In the genomic region with DNA sequence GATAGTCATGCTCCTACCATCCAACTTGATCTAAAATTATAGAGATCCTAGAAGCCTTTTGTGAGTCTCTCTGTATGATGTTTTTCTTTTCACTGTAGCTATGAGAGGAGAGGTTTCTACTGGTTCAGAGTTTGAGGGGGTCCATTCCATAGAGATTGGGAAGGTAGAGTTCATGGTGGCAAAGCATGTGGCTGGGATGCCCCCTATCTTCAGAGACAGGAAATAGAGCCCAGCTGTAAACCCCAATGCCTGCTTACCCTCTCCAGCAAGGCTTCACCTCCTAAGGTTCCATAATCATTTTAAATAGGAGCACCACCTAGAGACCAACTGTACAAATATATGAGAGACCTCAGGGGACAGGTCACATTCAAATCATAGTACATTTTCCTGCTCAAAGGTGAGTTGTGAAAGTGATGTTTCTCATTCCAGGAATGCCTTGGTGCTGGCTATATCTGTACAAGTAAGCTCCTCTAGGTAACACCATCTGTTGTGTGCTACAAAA, we compare ENCODE assay signal across 30 mouse cellular contexts. TPM values are rescaled to one million over a fixed set of nuclear protein-coding genes. Genes with fewer than 3 reads are reported as not detected.
A peak's percentile ranks its signal among the peaks of the same experiment; 100 is the strongest.
DNase-seq lines count a peak whose midpoint lies in the region; ATAC-seq and TF ChIP-seq lines count a peak whose summit lies in the region.
"Had no signal": no experiment of that assay in that cellular context is flagged by ENCODE, and none has a peak within 500 bp of the region (broad histone marks: within the 10 kb centered on the region; RNA-seq: fewer than 3 reads in every experiment).

No protein-coding gene starts in this region.

- no peak overlapping the region for H3K4me2 ChIP-seq in intestine, postnatal 0 days (replicated peaks; ENCODE audit: low read depth)
- no peak overlapping the region for H3K4me2 ChIP-seq in intestine, embryonic 16.5 days (ENCODE audit: low read depth, low read length)
- H3K4me2 ChIP-seq in liver, postnatal 0 days (ENCODE audit: low read depth, low read length) = no peak overlapping the region
- H3K4me2 ChIP-seq: embryonic facial prominence, embryonic 13.5 days; heart, embryonic 11.5 days; hindbrain, embryonic 13.5 days; limb, embryonic 13.5 days; neural tube, embryonic 15.5 days had no signal

- no peak for TF ChIP-seq POLR2A in liver, adult 2 months (IDR thresholded peaks at IDR 0.05; ENCODE audit: extremely low read depth, insufficient read depth, low read length)

- TF ChIP-seq CTCF in intestine, postnatal 0 days (IDR thresholded peaks at IDR 0.05; ENCODE audit: low read depth) = peak; percentile 59
- peak; percentile 38 for TF ChIP-seq CTCF in liver, adult 2 months (IDR thresholded peaks at IDR 0.05; ENCODE audit: low read depth, low read length)
- TF ChIP-seq CTCF in Patski (IDR thresholded peaks at IDR 0.05) = peak; percentile 34
- peak; percentile 51 for TF ChIP-seq CTCF in liver, postnatal 0 days (IDR thresholded peaks at IDR 0.05; ENCODE audit: low read depth)

- H3K4me1 ChIP-seq in intestine, postnatal 0 days (replicated peaks; ENCODE audit: control insufficient read depth, insufficient read depth, low read length) = no peaks in the 10 kb centered on the region
- no peaks in the 10 kb centered on the region for H3K4me1 ChIP-seq in intestine, embryonic 16.5 days (ENCODE audit: control insufficient read depth, insufficient read depth, low read length)
- 0 out of 2 replicates have a peak, but pooled peaks cover 1% of the 10 kb centered on the region for H3K4me1 ChIP-seq in liver, adult 2 months (ENCODE audit: control insufficient read depth, insufficient read depth, low read length)
- peaks cover 8% of the 10 kb centered on the region for H3K4me1 ChIP-seq in liver, postnatal 0 days (ENCODE audit: insufficient read depth)
- H3K4me1 ChIP-seq: embryonic facial prominence, embryonic 13.5 days; hindbrain, embryonic 13.5 days; limb, embryonic 13.5 days; neural tube, embryonic 15.5 days had no signal

- no peak for ATAC-seq in intestine, postnatal 0 days
- ATAC-seq in intestine, embryonic 16.5 days = no peak
- ATAC-seq in Patski = no peak
- ATAC-seq in liver, postnatal 0 days = no peak
- no peak for ATAC-seq in monocyte, adult 5-6 weeks (replicated peaks; ENCODE audit: insufficient number of reproducible peaks, low FRiP score, low TSS enrichment, poor library complexity, severe bottlenecking)
- ATAC-seq: CD4-positive, CD25-positive, alpha-beta regulatory T cell, adult 4 months; forebrain, embryonic 16.5 days had no signal

- POLR2A ChIA-PET in Patski (lab: Charles Lee) = interaction anchor here (0.6 kb wide), 1 partner anchor 1001 kb away, joined by 4 read pairs; no protein-coding TSS in a partner anchor

- no peaks in the 10 kb centered on the region for H3K79me2 ChIP-seq in liver, adult 2 months (ENCODE audit: control insufficient read depth, insufficient read depth, low read length)

- no peak overlapping the region for H3K9ac ChIP-seq in intestine, postnatal 0 days (ENCODE audit: low read depth, low read length)
- H3K9ac ChIP-seq in intestine, embryonic 16.5 days (ENCODE audit: low read depth, low read length) = no peak overlapping the region
- no peak overlapping the region for H3K9ac ChIP-seq in liver, adult 2 months (ENCODE audit: low read depth, low read length)
- no peak overlapping the region for H3K9ac ChIP-seq in liver, postnatal 0 days (replicated peaks)
- H3K9ac ChIP-seq: embryonic facial prominence, embryonic 13.5 days; hindbrain, embryonic 13.5 days; limb, embryonic 13.5 days; neural tube, embryonic 15.5 days had no signal

- no peak for TF ChIP-seq EP300 in liver, postnatal 0 days (IDR thresholded peaks at IDR 0.05; ENCODE audit: low read depth)

- DNase-seq in liver, adult 2 months (ENCODE audit: extremely low read depth, low read depth, low spot score) = peak; percentile 15
- no peak for DNase-seq in liver
- DNase-seq in Patski (ENCODE audit: low read depth, low spot score) = no peak
- DNase-seq in liver, postnatal 0 days = no peak
- no peak for DNase-seq in spleen, postnatal 10 days (ENCODE audit: low spot score in 2 of 2)
- DNase-seq: adrenal gland, postnatal 10 days; cerebellum, adult 11 months; cerebellum, adult 9-10 months; cerebellum, postnatal 36 days; gastrocnemius, postnatal 14 days; heart, adult 11 months; heart, postnatal 4 days; kidney, adult 11 months; kidney, postnatal 10 days; midbrain, embryonic 14.5 days; right cerebral cortex, adult 18-20 months; spleen, adult 18-20 months; thymus, postnatal 4 days had no signal

- no peaks in the 10 kb centered on the region for H3K36me3 ChIP-seq in intestine, postnatal 0 days (ENCODE audit: control insufficient read depth, insufficient read depth)
- H3K36me3 ChIP-seq in intestine, embryonic 16.5 days (ENCODE audit: control insufficient read depth, insufficient read depth, low read length) = no peaks in the 10 kb centered on the region
- no peaks in the 10 kb centered on the region for H3K36me3 ChIP-seq in liver, adult 2 months (ENCODE audit: control insufficient read depth, insufficient read depth, low read length)
- no peaks in the 10 kb centered on the region for H3K36me3 ChIP-seq in liver, postnatal 0 days (replicated peaks; ENCODE audit: insufficient read depth, low read length)
- H3K36me3 ChIP-seq: embryonic facial prominence, embryonic 13.5 days; forebrain, embryonic 10.5 days; hindbrain, embryonic 13.5 days; limb, embryonic 13.5 days; neural tube, embryonic 15.5 days had no signal

- H3K27ac ChIP-seq in intestine, postnatal 0 days (ENCODE audit: low read depth, low read length) = no peak overlapping the region
- no peak overlapping the region for H3K27ac ChIP-seq in intestine, embryonic 16.5 days (ENCODE audit: low read length)
- no peak overlapping the region for H3K27ac ChIP-seq in liver, adult 2 months (replicated peaks; ENCODE audit: insufficient read depth, low read depth, low read length)
- no peak overlapping the region for H3K27ac ChIP-seq in liver, postnatal 0 days (ENCODE audit: low read depth)
- H3K27ac ChIP-seq: embryonic facial prominence, embryonic 13.5 days; forebrain, embryonic 10.5 days; hindbrain, embryonic 13.5 days; limb, embryonic 13.5 days; macrophage; neural tube, embryonic 15.5 days had no signal

- CTCF ChIA-PET in Patski (lab: Charles Lee) = interaction anchor here (1.5 to 1.7 kb wide), 2 partner anchors 143 to 928 kb away, joined by 4 to 5 read pairs; no protein-coding TSS in a partner anchor

- H3K27me3 ChIP-seq in intestine, postnatal 0 days (replicated peaks; ENCODE audit: control insufficient read depth, insufficient read depth, low read length) = no peaks in the 10 kb centered on the region
- no peaks in the 10 kb centered on the region for H3K27me3 ChIP-seq in intestine, embryonic 16.5 days (replicated peaks; ENCODE audit: control insufficient read depth, insufficient read depth, low read length)
- no peaks in the 10 kb centered on the region; the same call in 1 of the 2 replicates for H3K27me3 ChIP-seq in liver, adult 2 months (ENCODE audit: control insufficient read depth, insufficient read depth, low read length)
- peaks cover 34% of the 10 kb centered on the region for H3K27me3 ChIP-seq in Patski
- H3K27me3 ChIP-seq in liver, postnatal 0 days (ENCODE audit: insufficient read depth, low read length) = no peaks in the 10 kb centered on the region
- H3K27me3 ChIP-seq: limb, embryonic 13.5 days; neural tube, embryonic 15.5 days had no signal

- no peak overlapping the region for H3K4me3 ChIP-seq in intestine, postnatal 0 days (ENCODE audit: low read depth, low read length)
- H3K4me3 ChIP-seq in intestine, embryonic 16.5 days (ENCODE audit: low read length) = no peak overlapping the region
- H3K4me3 ChIP-seq in liver, adult 2 months (ENCODE audit: insufficient read depth, low read depth, low read length) = no peak overlapping the region
- H3K4me3 ChIP-seq in liver, postnatal 0 days (ENCODE audit: low read depth, low read length) = no peak overlapping the region
- H3K4me3 ChIP-seq: embryonic facial prominence, embryonic 13.5 days; forebrain, embryonic 10.5 days; hindbrain, embryonic 13.5 days; limb, embryonic 13.5 days; neural tube, embryonic 15.5 days had no signal

- in situ Hi-C loops in Patski (cut with MboI; ENCODE audit: low pct_unique_long_range_greater_than_20kb) = loop anchor here (10.0 kb wide), 1 partner anchor 138 kb away; no protein-coding TSS in a partner anchor

- no peaks in the 10 kb centered on the region for H3K9me3 ChIP-seq in intestine, postnatal 0 days (ENCODE audit: control insufficient read depth)
- H3K9me3 ChIP-seq in intestine, embryonic 16.5 days (ENCODE audit: control insufficient read depth, low read length) = no peaks in the 10 kb centered on the region
- H3K9me3 ChIP-seq in liver, postnatal 0 days (ENCODE audit: low read length) = no peaks in the 10 kb centered on the region
- H3K9me3 ChIP-seq: embryonic facial prominence, embryonic 13.5 days; forebrain, embryonic 10.5 days; hindbrain, embryonic 13.5 days; limb, embryonic 13.5 days; neural tube, embryonic 15.5 days had no signal

RNA-seq across cellular contexts. Expression of gene Pdzd8, which starts 36.9 kb away (rescaled TPM):
- 6.1 and 7.0 TPM in 2 replicates for polyA plus RNA-seq in intestine, postnatal 0 days (2015; fragmentation: Nextera tagmentation; extraction: Ambion mirVana)
- 5.9 and 6.9 TPM in 2 replicates for polyA plus RNA-seq in intestine, embryonic 16.5 days (2015; fragmentation: Nextera tagmentation; extraction: Ambion mirVana)
- 16.4 and 17.0 TPM in 2 replicates for total RNA-seq in liver, adult 2 months (2014; rRNA removed)
- polyA plus RNA-seq in liver, adult 2 months (2012; rRNA removed) = 4.3 and 4.8 TPM in 2 replicates
- polyA plus RNA-seq in Patski (2021) = 38.5 TPM
- 3.1 and 3.4 TPM in 2 replicates for polyA plus RNA-seq in liver, postnatal 0 days (2015; fragmentation: Nextera tagmentation; extraction: Ambion mirVana)
- total RNA-seq in monocyte, adult 5-6 weeks (2017) = 54.7 to 72.0 TPM (median 56.5 TPM) in 3 replicates
